Mouse (Mus musculus) forebrain, embryonic 15.5 days (tissue): Measurements from ENCODE around the gene Slc38a11. TPM values are rescaled to one million over a fixed set of nuclear protein-coding genes. Genes with fewer than 3 reads are reported as not detected.

ENCODE experiments used
- ATAC-seq: fragments of 200-750 bp; cut with Nextera tagmentation; replicated peaks from 2 replicates; pipeline ENCODE4 v1.8.0; 2017; ENCODE audit warnings: mild to moderate bottlenecking, moderate TSS enrichment, moderate library complexity
- H3K27ac ChIP-seq: fragments of 300-500 bp; sonication (generic); replicated peaks from 2 replicates; pipeline ENCODE4 v1.5.1; 2015; ENCODE audit warnings: mild to moderate bottlenecking, inconsistent platforms
- H3K27me3 ChIP-seq: fragments of 300-500 bp; sonication (generic); 2 replicates; pipeline ENCODE4 v1.6.1; 2015; ENCODE audit warnings: inconsistent platforms
- H3K36me3 ChIP-seq: fragments of 300-500 bp; sonication (generic); 2 replicates; pipeline ENCODE4 v1.6.1; 2015; ENCODE audit warnings: mild to moderate bottlenecking, inconsistent platforms
- H3K4me1 ChIP-seq: fragments of 300-500 bp; sonication (generic); 2 replicates; pipeline ENCODE4 v1.6.1; 2015; ENCODE audit warnings: inconsistent platforms
- H3K4me2 ChIP-seq: fragments of 300-500 bp; sonication (generic); replicated peaks from 2 replicates; pipeline ENCODE4 v1.6.1; 2015; ENCODE audit warnings: mild to moderate bottlenecking, inconsistent platforms
- H3K4me3 ChIP-seq: fragments of 300-500 bp; sonication (generic); 2 replicates; pipeline ENCODE4 v1.5.1; 2015; ENCODE audit warnings: mild to moderate bottlenecking, inconsistent platforms
- H3K9ac ChIP-seq: fragments of 300-500 bp; sonication (generic); replicated peaks from 2 replicates; pipeline ENCODE4 v1.6.1; 2015; ENCODE audit warnings: mild to moderate bottlenecking, inconsistent platforms
- H3K9me3 ChIP-seq: fragments of 300-500 bp; sonication (generic); 2 replicates; pipeline ENCODE4 v1.6.1; 2016; ENCODE audit warnings: inconsistent platforms
- WGBS: fragments of 180-500 bp; shearing (Covaris S2); methylation state at CpG from one replicate; pipeline ENCODE4 v1.1.7; 2015; ENCODE audit warnings: mixed read lengths; 5-methylcytosine and 5-hydroxymethylcytosine counted together
- polyA plus RNA-seq: library from polyadenylated mRNA; unstranded; fragments of >200 nt; fragmentation: Nextera tagmentation; extraction: Ambion mirVana; gene quantifications from 2 replicates; pipeline ENCODE4 v1.2.1, GENCODE M21; 2015

Slc38a11 gene
- polyA plus RNA-seq, 1 experiment from 2014 or later, result 1.2 TPM

DNA sequence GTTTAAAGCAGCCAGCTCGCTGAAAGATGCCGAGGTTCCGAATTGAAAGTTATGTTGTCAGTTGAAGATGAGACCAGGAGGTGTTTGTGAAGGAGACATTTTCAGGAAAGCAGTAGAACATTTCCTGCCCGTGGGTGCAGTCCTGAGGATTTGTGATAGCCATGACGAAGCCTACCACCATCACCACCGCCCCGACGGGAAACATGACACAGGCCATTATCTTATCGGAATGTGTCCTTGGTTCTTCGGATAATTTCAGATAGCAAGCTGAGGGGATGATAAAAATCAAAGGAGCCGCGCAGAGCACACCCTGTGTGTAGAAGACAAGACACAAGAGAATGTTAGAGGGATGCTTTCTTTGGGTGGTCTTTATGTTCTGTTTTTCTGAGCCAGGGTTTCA is 47.1 kb downstream of the Slc38a11 start:
- 95% methylated on average over 12 of the region's 12 CpGs for WGBS
- Histone ChIP-seq H3K9me3 (no peaks in the 10 kb centered on the region), H3K27me3 (no peaks in the 10 kb centered on the region), H3K4me2 (no peak overlapping the region), H3K36me3 (no peaks in the 10 kb centered on the region), H3K9ac (no peak overlapping the region), H3K4me1 (no peaks in the 10 kb centered on the region), H3K4me3 (no peak overlapping the region), H3K27ac (no peak overlapping the region)
- no peak for ATAC-seq

DNA sequence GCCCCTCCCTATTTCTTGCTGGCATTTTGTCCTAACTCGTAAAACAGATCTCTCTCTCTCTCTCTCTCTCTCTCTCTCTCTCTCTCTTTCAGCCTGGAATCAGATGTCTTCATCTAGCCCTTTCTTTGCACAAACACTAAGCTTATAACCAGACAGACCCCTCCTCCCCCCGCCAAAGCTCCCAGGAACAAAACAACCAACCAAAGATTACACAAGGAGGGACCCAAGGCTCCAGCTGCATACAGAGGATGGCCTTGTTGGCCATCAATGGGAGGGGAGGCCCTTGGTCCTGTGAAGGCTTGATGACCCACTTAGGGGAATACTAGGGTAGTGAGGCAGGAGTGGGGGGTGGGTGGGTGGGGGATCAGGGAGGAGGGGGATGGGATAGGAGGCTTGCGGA is 52.6 kb downstream of the Slc38a11 start:
- Histone ChIP-seq H3K4me2 (no peak overlapping the region), H3K9ac (no peak overlapping the region), H3K4me3 (no peak overlapping the region), H3K36me3 (no peaks in the 10 kb centered on the region), H3K27ac (no peak overlapping the region), H3K4me1 (no peaks in the 10 kb centered on the region), H3K27me3 (no peaks in the 10 kb centered on the region), H3K9me3 (no peaks in the 10 kb centered on the region)
- WGBS, result 77% methylated on average over 3 of the region's 3 CpGs
- no peak for ATAC-seq

DNA sequence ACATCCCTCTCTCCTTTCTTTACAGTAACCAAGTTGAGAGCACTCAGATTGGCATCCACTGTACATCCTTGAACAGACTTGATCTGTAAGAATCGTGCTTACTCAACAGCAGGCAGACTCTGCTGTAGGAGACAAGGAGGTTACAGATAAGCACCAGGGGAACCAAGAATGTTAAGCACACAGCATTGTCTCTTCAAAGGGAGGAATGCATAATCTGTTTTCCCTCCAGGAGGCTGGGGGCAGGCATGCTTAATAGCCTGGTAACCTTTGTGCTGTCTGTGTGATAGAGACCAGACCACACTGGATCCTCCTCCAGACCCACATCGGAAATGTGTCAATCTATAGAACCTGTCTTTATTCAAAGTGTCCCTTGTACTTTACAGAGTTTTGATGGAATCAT is 67.3 kb downstream of the Slc38a11 start:
- Histone ChIP-seq H3K9ac (no peak overlapping the region), H3K4me3 (no peak overlapping the region), H3K36me3 (no peaks in the 10 kb centered on the region), H3K27ac (no peak overlapping the region), H3K4me2 (no peak overlapping the region), H3K9me3 (no peaks in the 10 kb centered on the region), H3K4me1 (no peaks in the 10 kb centered on the region), H3K27me3 (no peaks in the 10 kb centered on the region)
- 21% methylated on average over 2 of the region's 2 CpGs for WGBS
- no peak for ATAC-seq

DNA sequence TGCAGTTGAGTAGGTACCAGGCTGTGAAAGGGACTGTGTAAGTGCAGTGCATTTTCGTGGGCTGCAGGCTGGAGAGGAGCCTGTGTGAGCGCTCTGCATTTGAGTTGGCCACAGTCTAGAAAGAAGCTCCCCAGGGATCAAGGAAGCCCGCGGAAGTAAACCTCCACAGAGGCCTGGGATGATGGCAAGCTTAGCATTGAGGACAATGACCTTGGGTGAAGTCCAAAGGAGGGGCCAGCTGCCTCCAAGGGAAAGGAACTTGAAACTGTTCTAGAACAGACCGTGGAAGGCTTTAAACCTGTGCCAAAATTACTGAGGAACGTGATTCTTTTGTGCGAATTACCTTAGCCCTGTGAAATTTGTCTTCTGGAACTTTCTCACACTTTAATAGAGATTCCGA is 69.7 kb downstream of the Slc38a11 start:
- H3K9me3 ChIP-seq, result no peaks in the 10 kb centered on the region
- no peak overlapping the region for H3K27ac ChIP-seq
- WGBS, result 76% methylated on average over 8 of the region's 8 CpGs
- no peak overlapping the region for H3K9ac ChIP-seq
- H3K4me2 ChIP-seq, result no peak overlapping the region
- H3K4me3 ChIP-seq, result no peak overlapping the region
- no peaks in the 10 kb centered on the region for H3K27me3 ChIP-seq
- H3K36me3 ChIP-seq, result no peaks in the 10 kb centered on the region
- ATAC-seq, result no peak
- no peaks in the 10 kb centered on the region for H3K4me1 ChIP-seq

DNA sequence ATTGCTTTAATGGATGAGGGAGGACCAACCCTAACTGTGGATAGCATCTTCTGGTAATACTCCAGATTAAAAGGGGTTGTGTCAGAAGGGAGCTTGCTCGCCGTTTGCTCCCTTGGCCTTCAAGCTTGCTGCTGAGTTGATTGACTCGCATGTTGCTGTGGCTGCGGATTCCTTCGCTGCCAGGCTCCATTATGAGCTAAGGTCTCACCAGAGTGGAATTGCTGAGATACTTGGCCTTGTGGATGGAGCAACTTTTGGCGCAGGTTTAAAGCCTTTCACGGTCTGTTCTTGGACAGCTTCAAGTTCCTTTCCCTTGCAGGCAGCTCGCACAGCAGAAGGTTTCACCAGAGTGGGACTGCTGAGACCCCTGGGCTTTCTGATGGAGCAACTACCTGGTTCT is 70.4 kb downstream of the Slc38a11 start:
- 90% methylated on average over 8 of the region's 8 CpGs for WGBS
- no peaks in the 10 kb centered on the region for H3K27me3 ChIP-seq
- H3K4me2 ChIP-seq, result no peak overlapping the region
- ATAC-seq, result no peak
- no peaks in the 10 kb centered on the region for H3K36me3 ChIP-seq
- H3K4me1 ChIP-seq, result no peaks in the 10 kb centered on the region
- H3K9me3 ChIP-seq, result no peaks in the 10 kb centered on the region
- no peak overlapping the region for H3K27ac ChIP-seq
- H3K9ac ChIP-seq, result no peak overlapping the region
- H3K4me3 ChIP-seq, result no peak overlapping the region

DNA sequence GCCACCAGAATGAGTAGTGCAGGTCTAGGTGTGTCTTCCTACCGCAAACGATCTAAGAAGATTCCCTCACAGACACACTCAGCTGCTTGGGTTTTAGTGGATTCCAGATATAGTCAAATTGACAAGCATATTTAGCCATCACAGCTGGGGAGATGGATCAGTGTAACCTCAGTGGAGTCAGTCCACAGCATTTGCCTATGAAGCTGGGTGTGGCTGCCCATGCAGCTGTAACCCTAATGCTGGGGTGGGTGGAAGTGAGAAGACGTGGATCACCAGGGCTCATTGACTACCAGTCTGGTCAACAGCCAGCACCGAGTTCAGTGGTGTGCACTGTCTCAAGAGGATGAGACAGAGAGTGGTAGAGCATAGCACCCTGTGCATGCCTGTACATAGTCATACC is 74.1 kb downstream of the Slc38a11 start:
- H3K27me3 ChIP-seq, result no peaks in the 10 kb centered on the region
- H3K27ac ChIP-seq, result no peak overlapping the region
- H3K4me2 ChIP-seq, result no peak overlapping the region
- no peaks in the 10 kb centered on the region for H3K4me1 ChIP-seq
- no peaks in the 10 kb centered on the region for H3K9me3 ChIP-seq
- no peak overlapping the region for H3K9ac ChIP-seq
- H3K36me3 ChIP-seq, result no peaks in the 10 kb centered on the region
- 92% methylated on average over 4 of the region's 4 CpGs for WGBS
- no peak for ATAC-seq
- H3K4me3 ChIP-seq, result no peak overlapping the region

DNA sequence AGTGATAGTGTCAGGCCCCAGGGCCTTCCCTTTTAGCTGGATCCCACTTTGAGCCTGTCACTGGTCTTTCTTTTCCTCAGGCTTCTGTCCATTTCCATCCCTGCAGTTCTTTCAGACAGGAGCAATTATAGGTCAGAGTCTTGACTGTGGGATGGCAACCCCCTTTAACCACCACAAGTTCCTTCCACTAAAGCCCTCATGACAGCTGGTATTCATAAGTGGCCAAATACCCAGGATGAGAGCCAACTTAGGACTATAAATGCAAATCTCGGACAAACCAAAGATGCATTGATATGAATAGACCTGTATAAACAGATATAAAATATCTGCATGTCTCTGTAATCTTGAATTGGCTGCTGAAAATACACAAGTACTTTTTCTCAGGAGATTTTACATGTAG is 75.1 kb downstream of the Slc38a11 start:
- Histone ChIP-seq H3K4me2 (no peak overlapping the region), H3K4me1 (no peaks in the 10 kb centered on the region), H3K27ac (no peak overlapping the region), H3K36me3 (no peaks in the 10 kb centered on the region), H3K9me3 (no peaks in the 10 kb centered on the region), H3K4me3 (no peak overlapping the region), H3K9ac (no peak overlapping the region), H3K27me3 (no peaks in the 10 kb centered on the region)
- WGBS, result 79% methylated on average over 1 of the region's 1 CpGs
- ATAC-seq, result no peak

DNA sequence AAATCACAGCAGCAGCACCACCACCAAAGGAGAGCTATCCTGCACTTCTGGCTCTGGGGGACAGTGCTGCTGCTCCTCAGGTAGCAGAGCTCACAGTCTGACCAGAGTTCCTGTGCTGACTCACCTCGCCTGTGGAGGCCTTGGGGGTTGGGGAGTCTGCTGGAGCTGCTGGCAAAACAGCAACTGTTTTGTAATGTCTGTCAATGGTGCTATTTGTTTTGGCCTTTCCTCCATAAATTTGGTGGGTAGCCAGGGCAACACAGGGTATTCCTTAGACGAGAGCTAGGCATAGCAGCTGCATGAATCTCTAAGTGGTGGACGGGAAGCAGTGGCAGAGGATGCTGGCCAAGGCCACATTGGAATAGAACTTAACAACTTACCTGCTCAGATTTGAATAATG is 78.5 kb downstream of the Slc38a11 start:
- H3K4me1 ChIP-seq, result no peaks in the 10 kb centered on the region
- no peak overlapping the region for H3K4me3 ChIP-seq
- H3K27me3 ChIP-seq, result no peaks in the 10 kb centered on the region
- no peak overlapping the region for H3K27ac ChIP-seq
- no peaks in the 10 kb centered on the region for H3K9me3 ChIP-seq
- no peaks in the 10 kb centered on the region for H3K36me3 ChIP-seq
- H3K9ac ChIP-seq, result no peak overlapping the region
- WGBS, result 35% methylated on average over 3 of the region's 3 CpGs
- ATAC-seq, result 0 out of 2 replicates have a peak, but pooled peaks have one; percentile 48
- H3K4me2 ChIP-seq, result no peak overlapping the region

DNA sequence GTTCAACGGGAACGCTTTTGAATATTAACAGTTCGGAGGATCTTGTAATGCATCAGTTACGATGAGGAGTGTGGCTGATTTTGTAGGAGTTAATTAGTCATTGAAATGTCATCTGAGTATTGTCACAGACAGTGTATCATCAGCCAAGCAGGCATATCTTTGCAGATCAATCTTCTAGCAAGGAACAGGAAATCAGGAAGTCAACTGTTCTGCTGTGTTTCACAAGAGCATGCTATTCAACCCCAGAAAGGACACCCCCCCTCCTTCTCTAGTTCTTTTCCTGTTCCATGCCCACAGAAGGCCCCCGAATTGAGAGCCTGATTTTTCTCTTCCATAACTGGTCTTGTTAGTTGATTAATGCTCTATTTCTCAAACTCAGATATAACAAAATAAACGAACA is 80.9 kb downstream of the Slc38a11 start:
- H3K4me2 ChIP-seq, result no peak overlapping the region
- no peak overlapping the region for H3K4me3 ChIP-seq

DNA sequence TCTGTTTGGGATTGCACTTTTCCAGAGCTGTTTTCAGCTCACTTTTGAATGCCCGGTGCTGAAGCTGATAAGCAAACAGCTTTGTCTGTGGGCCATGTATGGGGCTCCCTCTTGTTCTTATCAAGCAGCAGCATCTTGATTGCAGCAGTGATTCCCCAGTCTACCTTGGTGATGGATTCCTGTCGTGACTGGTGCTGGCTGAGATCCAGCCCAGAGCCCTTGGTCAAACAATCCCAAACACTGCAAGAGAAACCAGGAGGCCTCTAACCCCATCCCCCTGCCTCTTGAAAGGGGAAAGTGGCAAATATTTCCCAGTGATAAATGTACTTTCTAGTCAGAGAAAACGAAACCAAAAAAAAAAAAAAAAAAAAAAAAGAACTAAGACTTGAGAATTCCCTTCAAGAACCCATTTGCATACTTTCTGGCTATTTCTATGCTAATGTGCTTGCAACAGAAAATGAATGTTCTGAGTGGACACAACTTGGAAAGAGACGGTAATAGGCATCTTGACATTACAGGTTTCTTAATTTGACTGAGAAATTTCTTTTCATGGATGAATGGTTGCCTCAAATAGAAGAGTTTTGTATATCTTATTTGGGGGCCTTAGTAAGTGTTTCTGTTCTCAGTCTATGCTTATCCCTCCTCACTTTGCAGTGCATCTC is 84.7 kb downstream of the Slc38a11 start:
- no peaks in the 10 kb centered on the region for H3K9me3 ChIP-seq
- no peak overlapping the region for H3K4me2 ChIP-seq
- 26% methylated on average over 4 of the region's 4 CpGs for WGBS

More for the DNA sequence above, 80.9 kb downstream of the Slc38a11 start:
- ATAC-seq, result no peak
- Histone ChIP-seq H3K36me3 (no peaks in the 10 kb centered on the region), H3K27ac (no peak overlapping the region), H3K9ac (no peak overlapping the region), H3K4me1 (peaks cover 4% of the 10 kb centered on the region), H3K9me3 (no peaks in the 10 kb centered on the region), H3K27me3 (no peaks in the 10 kb centered on the region)
- WGBS, result 86% methylated on average over 6 of the region's 6 CpGs

DNA sequence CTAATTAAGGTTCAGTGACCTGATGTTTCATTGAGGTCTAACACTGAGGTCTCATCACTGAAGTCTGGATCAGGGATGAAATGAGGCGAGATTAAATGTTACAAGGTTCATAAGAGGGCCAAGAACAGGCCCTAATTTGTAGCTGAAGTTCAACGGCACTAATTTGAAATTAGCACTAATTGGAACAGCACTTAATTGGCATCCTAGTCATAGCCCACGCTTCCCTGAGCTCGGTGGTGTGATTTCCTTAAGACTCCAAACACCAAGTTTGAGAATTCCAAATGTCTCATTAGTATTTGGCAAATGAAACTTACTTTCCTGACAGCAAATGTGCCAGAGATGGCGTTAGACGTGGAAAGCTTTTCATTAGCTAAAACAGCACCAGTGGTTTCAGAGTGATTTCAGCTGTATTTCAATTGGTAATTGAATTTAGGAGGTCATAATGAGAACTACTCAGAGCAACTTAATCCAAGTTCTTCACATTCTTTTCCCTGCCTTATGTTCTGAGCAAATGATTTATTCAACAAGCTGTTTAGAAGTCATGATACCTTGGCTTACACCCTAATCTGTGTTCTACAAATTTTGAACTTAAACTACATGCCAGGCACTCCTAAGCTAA is 88.3 kb downstream of the Slc38a11 start:
- H3K27me3 ChIP-seq, result no peaks in the 10 kb centered on the region

More for the DNA sequence above, 84.7 kb downstream of the Slc38a11 start:
- H3K27me3 ChIP-seq, result no peaks in the 10 kb centered on the region
- ATAC-seq, result no peak
- no peak overlapping the region for H3K9ac ChIP-seq
- no peak overlapping the region for H3K27ac ChIP-seq
- peaks cover 6% of the 10 kb centered on the region for H3K4me1 ChIP-seq
- H3K4me3 ChIP-seq, result no peak overlapping the region
- H3K36me3 ChIP-seq, result no peaks in the 10 kb centered on the region

DNA sequence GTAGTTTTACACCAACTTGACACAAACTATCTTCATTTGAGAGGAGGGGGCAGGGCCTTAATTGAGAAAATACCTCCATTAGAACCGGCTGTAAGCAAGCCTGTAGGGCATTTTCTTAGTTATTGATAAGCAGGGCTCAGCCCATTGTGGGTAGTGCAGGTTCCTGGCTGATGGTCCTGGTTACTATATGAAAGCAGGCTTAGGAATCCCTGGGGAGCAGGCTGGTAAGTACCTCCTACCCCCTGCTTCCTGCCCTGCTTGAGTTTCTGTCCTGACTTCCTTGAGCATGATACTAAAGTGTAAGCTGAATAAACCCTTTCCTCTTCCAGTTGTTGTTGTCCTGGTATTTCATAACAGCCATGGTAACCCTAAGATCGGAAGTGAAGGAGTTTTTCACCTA is 89.9 kb downstream of the Slc38a11 start:
- WGBS, result 55% methylated on average over 2 of the region's 2 CpGs
- no peaks in the 10 kb centered on the region for H3K36me3 ChIP-seq
- H3K4me1 ChIP-seq, result peaks cover 3% of the 10 kb centered on the region
- no peaks in the 10 kb centered on the region for H3K9me3 ChIP-seq
- no peak for ATAC-seq
- H3K4me3 ChIP-seq, result no peak overlapping the region
- H3K9ac ChIP-seq, result no peak overlapping the region
- no peak overlapping the region for H3K4me2 ChIP-seq
- H3K27me3 ChIP-seq, result no peaks in the 10 kb centered on the region
- H3K27ac ChIP-seq, result no peak overlapping the region

More for the DNA sequence above, 88.3 kb downstream of the Slc38a11 start:
- H3K4me3 ChIP-seq, result no peak overlapping the region
- H3K4me1 ChIP-seq, result peaks cover 6% of the 10 kb centered on the region
- no peak overlapping the region for H3K9ac ChIP-seq
- ATAC-seq, result peak; percentile 92
- no peaks in the 10 kb centered on the region for H3K9me3 ChIP-seq
- 13% methylated on average over 6 of the region's 6 CpGs for WGBS
- H3K27ac ChIP-seq, result no peak overlapping the region
- no peaks in the 10 kb centered on the region for H3K36me3 ChIP-seq
- H3K4me2 ChIP-seq, result no peak overlapping the region

DNA sequence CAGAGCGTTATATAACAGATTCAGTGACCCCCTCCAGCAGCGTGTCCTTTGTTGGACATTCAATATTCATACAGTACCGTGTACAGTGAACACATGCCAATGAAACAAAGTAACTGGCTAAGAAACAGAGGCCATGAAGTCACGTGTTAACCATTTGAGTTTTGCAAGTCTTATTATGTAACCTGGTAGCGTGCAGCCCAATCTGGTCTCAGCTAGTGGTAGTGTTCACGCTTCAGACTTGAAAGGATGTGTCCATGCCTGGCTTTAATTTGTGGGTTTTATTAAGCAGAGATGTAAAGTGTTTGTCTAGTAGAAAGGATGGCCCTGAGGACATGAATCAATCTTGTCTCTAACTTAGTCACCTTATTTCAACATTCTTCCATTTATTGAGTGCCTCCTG is 95.1 kb downstream of the Slc38a11 start:
- 89% methylated on average over 6 of the region's 6 CpGs for WGBS
- no peaks in the 10 kb centered on the region for H3K27me3 ChIP-seq
- H3K4me2 ChIP-seq, result no peak overlapping the region
- ATAC-seq, result no peak
- no peaks in the 10 kb centered on the region for H3K9me3 ChIP-seq
- H3K9ac ChIP-seq, result no peak overlapping the region
- no peaks in the 10 kb centered on the region for H3K4me1 ChIP-seq
- no peak overlapping the region for H3K4me3 ChIP-seq
- H3K36me3 ChIP-seq, result no peaks in the 10 kb centered on the region
- H3K27ac ChIP-seq, result no peak overlapping the region
